Mouse (Mus musculus) neural tube, embryonic 15.5 days (tissue): ENCODE measurements around the gene Maml1. TPM values are rescaled to one million over a fixed set of nuclear protein-coding genes. Genes with fewer than 3 reads are reported as not detected.

Source experiments
- ATAC-seq: fragments of 200-750 bp; cut with Nextera tagmentation; 2 replicates; pipeline ENCODE4 v1.8.0; 2017; ENCODE audit warnings: mild to moderate bottlenecking, moderate TSS enrichment, moderate library complexity; ENCODE audit not compliant: low FRiP score
- H3K27ac ChIP-seq: fragments of 300-500 bp; sonication (generic); replicated peaks from 2 replicates; pipeline ENCODE4 v1.5.1; 2015; ENCODE audit warnings: mild to moderate bottlenecking, inconsistent platforms
- H3K27me3 ChIP-seq: fragments of 300-500 bp; sonication (generic); replicated peaks from 2 replicates; pipeline ENCODE4 v1.6.1; 2015; ENCODE audit warnings: inconsistent platforms
- H3K36me3 ChIP-seq: fragments of 300-500 bp; sonication (generic); 2 replicates; pipeline ENCODE4 v1.6.1; 2015; ENCODE audit warnings: inconsistent platforms
- H3K4me1 ChIP-seq: fragments of 300-500 bp; sonication (generic); 2 replicates; pipeline ENCODE4 v1.6.1; 2015; ENCODE audit warnings: inconsistent platforms
- H3K4me2 ChIP-seq: fragments of 300-500 bp; sonication (generic); 2 replicates; pipeline ENCODE4 v1.6.1; 2015; ENCODE audit warnings: inconsistent platforms, mild to moderate bottlenecking, moderate library complexity
- H3K4me3 ChIP-seq: fragments of 300-500 bp; sonication (generic); replicated peaks from 2 replicates; pipeline ENCODE4 v1.5.1; 2015; ENCODE audit warnings: mild to moderate bottlenecking, inconsistent platforms
- H3K9ac ChIP-seq: fragments of 300-500 bp; sonication (generic); replicated peaks from 2 replicates; pipeline ENCODE4 v1.6.1; 2015; ENCODE audit warnings: mild to moderate bottlenecking, inconsistent platforms
- H3K9me3 ChIP-seq: fragments of 300-500 bp; sonication (generic); replicated peaks from 2 replicates; pipeline ENCODE4 v1.6.1; 2016; ENCODE audit warnings: inconsistent platforms
- WGBS: fragments of 180-500 bp; shearing (Covaris S2); methylation state at CpG from one replicate; pipeline ENCODE4 v1.1.7; 2015; ENCODE audit warnings: mixed read lengths; 5-methylcytosine and 5-hydroxymethylcytosine counted together
- polyA plus RNA-seq: library from polyadenylated mRNA; unstranded; fragments of >200 nt; fragmentation: Nextera tagmentation; extraction: Ambion mirVana; gene quantifications from 2 replicates; pipeline ENCODE4 v1.2.1, GENCODE M21; 2015

Gene Maml1
- polyA plus RNA-seq, 1 experiment from 2014 or later, result 2.5 TPM

- peaks cover 63% of the 10 kb centered on the region for H3K4me1 ChIP-seq
- H3K4me3 ChIP-seq, result peak overlapping the region; percentile 80
- H3K9ac ChIP-seq, result peak overlapping the region; percentile 100
- no peaks in the 10 kb centered on the region for H3K36me3 ChIP-seq
- H3K27ac ChIP-seq, result peak overlapping the region; percentile 94; the same call in 1 of the 2 replicates
- H3K27me3 ChIP-seq, result no peaks in the 10 kb centered on the region
- peak overlapping the region; percentile 91 for H3K4me2 ChIP-seq
- no peak for ATAC-seq
- 38% methylated on average over 2 of the region's 2 CpGs for WGBS
- no peaks in the 10 kb centered on the region for H3K9me3 ChIP-seq
These were observed 65.7 kb downstream of the Maml1 start for GRCm38 (mm10) chr11:50226406-50226805.

- Histone ChIP-seq H3K27me3 (no peaks in the 10 kb centered on the region), H3K9me3 (no peaks in the 10 kb centered on the region), H3K4me1 (peaks cover 59% of the 10 kb centered on the region), H3K4me2 (peak overlapping the region; percentile 91), H3K4me3 (peak overlapping the region; percentile 80), H3K36me3 (no peaks in the 10 kb centered on the region), H3K27ac (peak overlapping the region; percentile 94), H3K9ac (peak overlapping the region; percentile 100)
- WGBS, result 3% methylated on average over 34 of the region's 34 CpGs
- ATAC-seq, result peak; percentile 16
These were observed 66.3 kb downstream of the Maml1 start for GRCm38 (mm10) chr11:50225611-50226378.

- peak; percentile 87 for ATAC-seq
- Histone ChIP-seq H3K4me1 (peaks cover 58% of the 10 kb centered on the region), H3K36me3 (no peaks in the 10 kb centered on the region), H3K4me3 (peak overlapping the region; percentile 80), H3K9ac (peak overlapping the region; percentile 100), H3K4me2 (peak overlapping the region; percentile 91), H3K27ac (peak overlapping the region; percentile 94), H3K9me3 (no peaks in the 10 kb centered on the region), H3K27me3 (no peaks in the 10 kb centered on the region)
- under 1% methylated on average over 69 of the region's 70 CpGs for WGBS
These were observed 67.2 kb downstream of the Maml1 start for GRCm38 (mm10) chr11:50224671-50225530.

- no peaks in the 10 kb centered on the region for H3K27me3 ChIP-seq
- H3K9me3 ChIP-seq, result no peaks in the 10 kb centered on the region
- WGBS, result 5% methylated on average over 17 of the region's 17 CpGs
- H3K27ac ChIP-seq, result peak overlapping the region; percentile 94
- H3K9ac ChIP-seq, result peak overlapping the region; percentile 100
- peaks cover 56% of the 10 kb centered on the region for H3K4me1 ChIP-seq
- peak overlapping the region; percentile 80 for H3K4me3 ChIP-seq
- peak; percentile 33 for ATAC-seq
- peak overlapping the region; percentile 91 for H3K4me2 ChIP-seq
- H3K36me3 ChIP-seq, result no peaks in the 10 kb centered on the region
These were observed 68.1 kb downstream of the Maml1 start for GRCm38 (mm10) chr11:50223783-50224662.

GRCm38 (mm10) chr11:50222559-50223276 is 69.4 kb downstream of the Maml1 start:
- H3K27ac ChIP-seq, result no peak overlapping the region
- no peaks in the 10 kb centered on the region for H3K9me3 ChIP-seq
- peak overlapping the region; percentile 91 for H3K4me2 ChIP-seq
- peak overlapping the region; percentile 80; the same call in 1 of the 2 replicates for H3K4me3 ChIP-seq
- peak overlapping the region; percentile 30; the same call in 1 of the 2 replicates for H3K9ac ChIP-seq
- WGBS, result 44% methylated on average over 7 of the region's 7 CpGs
- no peaks in the 10 kb centered on the region for H3K27me3 ChIP-seq
- H3K4me1 ChIP-seq, result peaks cover 47% of the 10 kb centered on the region
- no peak for ATAC-seq
- H3K36me3 ChIP-seq, result no peaks in the 10 kb centered on the region

GRCm38 (mm10) chr11:50219833-50220232 is 72.3 kb downstream of the Maml1 start:
- no peak overlapping the region for H3K4me3 ChIP-seq
- 48% methylated on average over 2 of the region's 2 CpGs for WGBS
- no peak overlapping the region for H3K9ac ChIP-seq
- peaks cover 42% of the 10 kb centered on the region for H3K4me1 ChIP-seq
- no peaks in the 10 kb centered on the region for H3K9me3 ChIP-seq
- H3K27ac ChIP-seq, result no peak overlapping the region
- ATAC-seq, result no peak
- no peak overlapping the region for H3K4me2 ChIP-seq
- H3K36me3 ChIP-seq, result no peaks in the 10 kb centered on the region
- no peaks in the 10 kb centered on the region for H3K27me3 ChIP-seq

GRCm38 (mm10) chr11:50217811-50218210 is 74.3 kb downstream of the Maml1 start:
- Histone ChIP-seq H3K4me1 (peaks cover 27% of the 10 kb centered on the region), H3K4me2 (no peak overlapping the region), H3K36me3 (no peaks in the 10 kb centered on the region), H3K4me3 (no peak overlapping the region), H3K27ac (no peak overlapping the region), H3K9me3 (no peaks in the 10 kb centered on the region), H3K9ac (no peak overlapping the region), H3K27me3 (no peaks in the 10 kb centered on the region)
- 71% methylated on average over 4 of the region's 4 CpGs for WGBS
- no peak for ATAC-seq

- H3K9me3 ChIP-seq, result no peaks in the 10 kb centered on the region
- H3K9ac ChIP-seq, result no peak overlapping the region
- 84% methylated on average over 4 of the region's 4 CpGs for WGBS
- H3K4me1 ChIP-seq, result peaks cover 22% of the 10 kb centered on the region
- no peak overlapping the region for H3K4me3 ChIP-seq
- H3K27me3 ChIP-seq, result no peaks in the 10 kb centered on the region
- H3K36me3 ChIP-seq, result no peaks in the 10 kb centered on the region
- ATAC-seq, result no peak
- no peak overlapping the region for H3K4me2 ChIP-seq
- no peak overlapping the region for H3K27ac ChIP-seq
These were observed 75.3 kb downstream of the Maml1 start for GRCm38 (mm10) chr11:50216724-50217366.

GRCm38 (mm10) chr11:50215633-50216032 is 76.5 kb downstream of the Maml1 start:
- peak overlapping the region; percentile 35 for H3K4me2 ChIP-seq
- no peaks in the 10 kb centered on the region for H3K36me3 ChIP-seq
- 0 out of 2 replicates have a peak overlapping the region, but pooled peaks have one; percentile 21 for H3K9ac ChIP-seq
- peak overlapping the region; percentile 48; the same call in 1 of the 2 replicates for H3K27ac ChIP-seq
- WGBS, result 27% methylated on average over 9 of the region's 9 CpGs
- no peaks in the 10 kb centered on the region for H3K27me3 ChIP-seq
- no peak for ATAC-seq
- peaks cover 32% of the 10 kb centered on the region for H3K4me1 ChIP-seq
- H3K9me3 ChIP-seq, result no peaks in the 10 kb centered on the region
- no peak overlapping the region for H3K4me3 ChIP-seq

GRCm38 (mm10) chr11:50214631-50215030 is 77.5 kb downstream of the Maml1 start:
- Histone ChIP-seq H3K9ac (no peak overlapping the region), H3K27ac (no peak overlapping the region), H3K4me1 (peaks cover 33% of the 10 kb centered on the region), H3K27me3 (no peaks in the 10 kb centered on the region), H3K4me2 (no peak overlapping the region), H3K9me3 (no peaks in the 10 kb centered on the region), H3K4me3 (no peak overlapping the region), H3K36me3 (no peaks in the 10 kb centered on the region)
- WGBS, result 92% methylated on average over 6 of the region's 6 CpGs
- ATAC-seq, result no peak
